Mouse (Mus musculus): ENCODE data around the gene Smap2. TPM values are rescaled to one million over a fixed set of nuclear protein-coding genes. Genes with fewer than 3 reads are reported as not detected.

Smap2 gene
- polyA plus RNA-seq, 1 experiment from 2014 or later: 18.1 TPM

DNA sequence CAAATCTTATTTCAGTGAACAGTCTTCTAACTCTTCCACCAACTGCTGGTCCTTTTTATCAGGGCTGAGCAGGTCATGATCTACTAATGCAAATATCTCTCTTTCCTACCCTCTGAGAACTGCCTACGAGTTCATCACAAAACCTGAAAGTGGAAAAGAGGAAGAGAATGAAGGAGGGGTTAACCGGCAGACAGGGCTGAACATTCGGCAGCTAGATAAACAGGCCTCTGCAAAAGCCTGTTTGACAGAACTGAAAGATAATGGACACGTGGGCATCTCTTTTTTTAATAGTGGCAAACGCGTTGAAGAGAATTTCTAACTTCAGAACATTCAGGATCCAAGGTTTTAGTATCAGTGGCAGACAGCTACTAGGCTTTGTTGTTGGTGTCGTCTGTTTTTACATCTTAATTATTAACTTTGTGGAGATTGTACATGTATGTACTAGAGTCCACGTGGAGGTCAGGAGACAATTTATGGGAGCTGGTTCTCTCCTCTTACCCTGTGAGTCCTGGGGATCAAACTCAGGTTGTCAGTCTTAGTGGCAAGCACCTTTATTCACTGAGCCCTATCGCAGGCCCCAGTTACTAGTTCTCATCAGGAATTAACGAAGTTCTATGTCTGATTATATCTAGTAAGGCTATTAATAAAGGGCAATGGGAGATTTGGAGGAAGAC, 2.3 kb downstream of the Smap2 start:
- Histone ChIP-seq H3K4me3 (ENCODE audit: low read depth, low read length) (no peak overlapping the region), H3K27me3 (ENCODE audit: control insufficient read depth, insufficient read depth, low read length) (no peaks in the 10 kb centered on the region), H3K36me3 (ENCODE audit: control insufficient read depth, insufficient read depth, low read length) (no peaks in the 10 kb centered on the region), H3K9ac (ENCODE audit: low read length) (no peak overlapping the region), H3K9me3 (ENCODE audit: control insufficient read depth, low read length) (no peaks in the 10 kb centered on the region), H3K27ac (ENCODE audit: low read depth, low read length) (no peak overlapping the region), H3K4me1 (ENCODE audit: control insufficient read depth, insufficient read depth, low read length) (peaks cover 5% of the 10 kb centered on the region), H3K4me2 (no peak overlapping the region)
- no peak for DNase-seq (ENCODE audit: low spot score, missing footprints)
- no peak for ATAC-seq (ENCODE audit: low FRiP score)
- WGBS: 84% methylated on average over 10 of the region's 10 CpGs

GRCm38 (mm10) chr4:121010770-121011549, 6.1 kb downstream of the Smap2 start:
- peaks cover 3% of the 10 kb centered on the region for H3K4me1 ChIP-seq (ENCODE audit: control insufficient read depth, insufficient read depth, low read length)
- H3K4me3 ChIP-seq (ENCODE audit: low read depth, low read length): no peak overlapping the region
- no peaks in the 10 kb centered on the region for H3K36me3 ChIP-seq (ENCODE audit: control insufficient read depth, insufficient read depth, low read length)
- H3K27ac ChIP-seq (ENCODE audit: low read depth, low read length): no peak overlapping the region
- ATAC-seq (ENCODE audit: low FRiP score) (no peak), DNase-seq (ENCODE audit: low spot score, missing footprints) (no peak)
- WGBS: 87% methylated on average over 11 of the region's 11 CpGs
- no peaks in the 10 kb centered on the region for H3K27me3 ChIP-seq (ENCODE audit: control insufficient read depth, insufficient read depth, low read length)
- H3K4me2 ChIP-seq: no peak overlapping the region
- H3K9me3 ChIP-seq (ENCODE audit: control insufficient read depth, low read length): no peaks in the 10 kb centered on the region
- no peak overlapping the region for H3K9ac ChIP-seq (ENCODE audit: low read length)

GRCm38 (mm10) chr4:121009151-121009550, 7.9 kb downstream of the Smap2 start:
- 87% methylated on average over 5 of the region's 5 CpGs for WGBS
- ATAC-seq (ENCODE audit: low FRiP score) (no peak), DNase-seq (ENCODE audit: low spot score, missing footprints) (no peak)

DNA sequence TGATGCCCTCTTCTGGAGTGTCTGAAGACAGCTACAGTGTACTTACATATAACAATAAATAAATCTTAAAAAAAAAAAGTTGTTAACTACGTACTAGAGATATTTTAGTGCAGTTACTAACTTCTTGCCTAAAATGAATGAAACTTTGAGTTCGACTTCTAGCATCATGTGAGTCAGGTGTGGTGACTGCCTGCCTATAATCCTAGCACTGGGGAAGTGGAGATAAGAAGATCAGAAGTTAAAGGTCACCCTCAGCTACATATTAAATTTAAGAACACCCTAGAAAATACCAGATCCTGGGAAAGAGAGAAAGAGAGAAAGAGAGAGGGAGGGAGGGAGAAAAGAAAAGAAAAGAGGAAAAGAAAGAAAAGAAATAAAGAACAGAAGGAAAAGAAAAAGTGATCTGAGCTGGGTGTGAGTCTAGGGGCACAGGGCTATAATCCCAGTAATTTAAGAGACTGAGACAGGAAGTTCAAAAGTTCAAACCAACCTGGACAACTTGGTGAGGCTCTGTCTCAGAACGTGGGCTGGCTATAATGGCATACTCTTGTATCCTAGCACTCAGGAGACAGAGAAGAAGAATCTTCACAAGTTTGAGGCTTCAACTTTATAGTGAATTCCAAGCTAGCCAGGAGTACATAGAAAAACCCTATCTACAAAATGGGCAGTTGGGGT, 8.8 kb downstream of the Smap2 start:
- DNase-seq (ENCODE audit: low spot score, missing footprints) (no peak), ATAC-seq (ENCODE audit: low FRiP score) (no peak)
- no peak overlapping the region for H3K27ac ChIP-seq (ENCODE audit: low read depth, low read length)
- no peak overlapping the region for H3K4me2 ChIP-seq
- H3K36me3 ChIP-seq (ENCODE audit: control insufficient read depth, insufficient read depth, low read length): no peaks in the 10 kb centered on the region
- H3K9me3 ChIP-seq (ENCODE audit: control insufficient read depth, low read length): no peaks in the 10 kb centered on the region
- H3K4me1 ChIP-seq (ENCODE audit: control insufficient read depth, insufficient read depth, low read length): peaks cover 8% of the 10 kb centered on the region
- no peaks in the 10 kb centered on the region for H3K27me3 ChIP-seq (ENCODE audit: control insufficient read depth, insufficient read depth, low read length)
- no peak overlapping the region for H3K9ac ChIP-seq (ENCODE audit: low read length)
- no peak overlapping the region for H3K4me3 ChIP-seq (ENCODE audit: low read depth, low read length)
- 73% methylated on average over 3 of the region's 3 CpGs for WGBS

More at GRCm38 (mm10) chr4:121009151-121009550, 7.9 kb downstream of the Smap2 start:
- Histone ChIP-seq H3K4me2 (no peak overlapping the region), H3K4me1 (ENCODE audit: control insufficient read depth, insufficient read depth, low read length) (peaks cover under 1% of the 10 kb centered on the region; the same call in 1 of the 2 replicates), H3K27ac (ENCODE audit: low read depth, low read length) (no peak overlapping the region), H3K9me3 (ENCODE audit: control insufficient read depth, low read length) (no peaks in the 10 kb centered on the region), H3K36me3 (ENCODE audit: control insufficient read depth, insufficient read depth, low read length) (no peaks in the 10 kb centered on the region), H3K9ac (ENCODE audit: low read length) (no peak overlapping the region), H3K27me3 (ENCODE audit: control insufficient read depth, insufficient read depth, low read length) (no peaks in the 10 kb centered on the region), H3K4me3 (ENCODE audit: low read depth, low read length) (no peak overlapping the region)

- peaks cover 16% of the 10 kb centered on the region for H3K4me1 ChIP-seq (ENCODE audit: control insufficient read depth, insufficient read depth, low read length)
- no peak for ATAC-seq (ENCODE audit: low FRiP score)
- no peak overlapping the region for H3K9ac ChIP-seq (ENCODE audit: low read length)
- H3K27ac ChIP-seq (ENCODE audit: low read depth, low read length): no peak overlapping the region
- no peak for DNase-seq (ENCODE audit: low spot score, missing footprints)
- H3K4me3 ChIP-seq (ENCODE audit: low read depth, low read length): no peak overlapping the region
- no peaks in the 10 kb centered on the region for H3K36me3 ChIP-seq (ENCODE audit: control insufficient read depth, insufficient read depth, low read length)
- no peaks in the 10 kb centered on the region for H3K9me3 ChIP-seq (ENCODE audit: control insufficient read depth, low read length)
- no peaks in the 10 kb centered on the region for H3K27me3 ChIP-seq (ENCODE audit: control insufficient read depth, insufficient read depth, low read length)
- no peak overlapping the region for H3K4me2 ChIP-seq
Observed at GRCm38 (mm10) chr4:121007006-121007405, 10.0 kb downstream of the Smap2 start.

- DNase-seq (ENCODE audit: low spot score, missing footprints) (no peak), ATAC-seq (ENCODE audit: low FRiP score) (no peak)
- Histone ChIP-seq H3K9me3 (ENCODE audit: control insufficient read depth, low read length) (no peaks in the 10 kb centered on the region), H3K9ac (ENCODE audit: low read length) (no peak overlapping the region), H3K36me3 (ENCODE audit: control insufficient read depth, insufficient read depth, low read length) (no peaks in the 10 kb centered on the region), H3K4me2 (no peak overlapping the region), H3K4me3 (ENCODE audit: low read depth, low read length) (no peak overlapping the region), H3K27ac (ENCODE audit: low read depth, low read length) (no peak overlapping the region), H3K4me1 (ENCODE audit: control insufficient read depth, insufficient read depth, low read length) (peaks cover 17% of the 10 kb centered on the region), H3K27me3 (ENCODE audit: control insufficient read depth, insufficient read depth, low read length) (no peaks in the 10 kb centered on the region; the same call in 1 of the 2 replicates)
- WGBS: 86% methylated on average over 4 of the region's 4 CpGs
Observed at GRCm38 (mm10) chr4:121004679-121005078, 12.4 kb downstream of the Smap2 start.

- DNase-seq (ENCODE audit: low spot score, missing footprints) (peak; percentile 88), ATAC-seq (ENCODE audit: low FRiP score) (peak; percentile 61)
- H3K27ac ChIP-seq (ENCODE audit: low read depth, low read length): peak overlapping the region; percentile 68
- no peak overlapping the region for H3K4me2 ChIP-seq
- peaks cover 17% of the 10 kb centered on the region for H3K4me1 ChIP-seq (ENCODE audit: control insufficient read depth, insufficient read depth, low read length)
- no peak overlapping the region for H3K4me3 ChIP-seq (ENCODE audit: low read depth, low read length)
- no peaks in the 10 kb centered on the region for H3K36me3 ChIP-seq (ENCODE audit: control insufficient read depth, insufficient read depth, low read length)
- H3K27me3 ChIP-seq (ENCODE audit: control insufficient read depth, insufficient read depth, low read length): no peaks in the 10 kb centered on the region; the same call in 1 of the 2 replicates
- H3K9ac ChIP-seq (ENCODE audit: low read length): no peak overlapping the region
- 26% methylated on average over 3 of the region's 3 CpGs for WGBS
- H3K9me3 ChIP-seq (ENCODE audit: control insufficient read depth, low read length): no peaks in the 10 kb centered on the region
Observed at GRCm38 (mm10) chr4:121003611-121004091, 13.4 kb downstream of the Smap2 start.

DNA sequence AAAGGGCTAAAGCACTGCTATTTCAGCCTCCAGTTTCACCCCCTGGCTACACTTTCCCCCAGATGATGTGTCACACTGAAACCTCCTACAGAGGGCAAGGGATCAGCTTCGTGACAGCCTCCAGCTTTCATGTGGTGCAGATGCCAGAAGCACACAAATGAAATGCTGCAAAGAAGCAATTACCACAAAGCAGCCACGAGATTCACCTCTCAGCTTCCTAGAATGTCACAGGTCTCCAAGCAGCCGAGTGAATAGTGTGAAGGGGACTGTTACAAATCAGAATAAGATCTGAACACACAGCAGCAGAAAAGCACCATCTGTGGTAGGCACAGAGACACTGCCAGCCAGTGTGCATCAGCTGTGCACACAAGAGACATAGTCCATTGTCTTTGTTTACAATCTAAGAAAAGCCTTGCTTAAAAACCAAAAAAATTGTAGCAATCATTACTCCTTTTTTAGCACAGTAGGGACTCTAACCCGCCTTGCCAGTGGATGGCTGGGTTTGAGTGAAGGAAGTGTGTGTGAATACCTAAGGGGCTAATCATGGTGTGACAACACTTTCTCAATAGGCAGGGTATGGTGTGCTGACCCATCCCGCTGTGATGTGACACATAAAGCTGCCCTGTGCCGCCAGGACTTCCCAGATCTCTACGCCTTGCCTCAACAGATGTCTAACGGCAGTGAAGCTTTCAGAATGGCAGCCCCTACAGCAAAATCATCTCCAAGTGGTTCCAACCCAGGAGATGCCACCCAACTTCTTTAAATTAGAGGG, 14.5 kb downstream of the Smap2 start:
- WGBS: 10% methylated on average over 8 of the region's 8 CpGs
- Histone ChIP-seq H3K4me2 (peak overlapping the region; percentile 12; the same call in 1 of the 2 replicates), H3K9ac (ENCODE audit: low read length) (no peak overlapping the region), H3K36me3 (ENCODE audit: control insufficient read depth, insufficient read depth, low read length) (no peaks in the 10 kb centered on the region), H3K4me1 (ENCODE audit: control insufficient read depth, insufficient read depth, low read length) (peaks cover 17% of the 10 kb centered on the region), H3K27ac (ENCODE audit: low read depth, low read length) (peak overlapping the region; percentile 49; the same call in 1 of the 2 replicates), H3K9me3 (ENCODE audit: control insufficient read depth, low read length) (no peaks in the 10 kb centered on the region), H3K4me3 (ENCODE audit: low read depth, low read length) (no peak overlapping the region), H3K27me3 (ENCODE audit: control insufficient read depth, insufficient read depth, low read length) (no peaks in the 10 kb centered on the region; the same call in 1 of the 2 replicates)
- peak; percentile 88 for DNase-seq (ENCODE audit: low spot score, missing footprints)
- ATAC-seq (ENCODE audit: low FRiP score): peak; percentile 75
